Mouse (Mus musculus) liver, embryonic 16.5 days (tissue): ENCODE data around the gene Rbfox3. TPM values are rescaled to one million over a fixed set of nuclear protein-coding genes. Genes with fewer than 3 reads are reported as not detected.

Experiments
- ATAC-seq: fragments of 200-750 bp; cut with Nextera tagmentation; 2 replicates; pipeline ENCODE4 v1.8.0; 2017; ENCODE audit warnings: low read depth, mild to moderate bottlenecking, moderate number of reproducible peaks, moderate library complexity
- H3K27ac ChIP-seq: fragments of 300-500 bp; sonication (generic); 2 replicates; pipeline ENCODE4 v1.5.1; 2014; ENCODE audit warnings: mild to moderate bottlenecking, low read length
- H3K27me3 ChIP-seq: fragments of 300-500 bp; sonication (generic); 2 replicates; pipeline ENCODE4 v1.6.1; 2014; ENCODE audit warnings: low read depth, low read length, mixed read lengths; ENCODE audit not compliant: control insufficient read depth, insufficient read depth
- H3K36me3 ChIP-seq: fragments of 300-500 bp; sonication (generic); 2 replicates; pipeline ENCODE4 v1.6.1; 2014; ENCODE audit warnings: mild to moderate bottlenecking; ENCODE audit not compliant: control insufficient read depth, insufficient read depth
- H3K4me1 ChIP-seq: fragments of 300-500 bp; sonication (generic); 2 replicates; pipeline ENCODE4 v1.6.1; 2014; ENCODE audit warnings: low read depth, low read length, mixed read lengths; ENCODE audit not compliant: control insufficient read depth
- H3K4me2 ChIP-seq: fragments of 300-500 bp; sonication (generic); 2 replicates; pipeline ENCODE4 v1.6.1; 2014; ENCODE audit warnings: low read depth, low read length, mixed read lengths
- H3K4me3 ChIP-seq: fragments of 300-500 bp; sonication (generic); 2 replicates; pipeline ENCODE4 v1.5.1; 2014; ENCODE audit warnings: low read depth, mild to moderate bottlenecking, low read length
- H3K9ac ChIP-seq: fragments of 300-500 bp; sonication (generic); 2 replicates; pipeline ENCODE4 v1.6.1; 2014; ENCODE audit warnings: low read depth, low read length
- H3K9me3 ChIP-seq: fragments of 300-500 bp; sonication (generic); replicated peaks from 2 replicates; pipeline ENCODE4 v1.6.1; 2016; ENCODE audit warnings: low read length; ENCODE audit not compliant: control insufficient read depth
- WGBS: fragments of 180-500 bp; shearing (Covaris S2); extraction: QIAGEN DNeasy Blood & Tissue Kit; methylation state at CpG from one replicate; pipeline ENCODE4 v1.1.7; 2014; ENCODE audit not compliant: insufficient replicate concordance; 5-methylcytosine and 5-hydroxymethylcytosine counted together
- polyA plus RNA-seq: library from polyadenylated mRNA; unstranded; fragments of >200 nt; fragmentation: Nextera tagmentation; extraction: Ambion mirVana; gene quantifications from 2 replicates; pipeline ENCODE4 v1.2.1, GENCODE M21; 2015

Gene Rbfox3
- polyA plus RNA-seq, 1 experiment from 2014 or later: 0.40 TPM

DNA sequence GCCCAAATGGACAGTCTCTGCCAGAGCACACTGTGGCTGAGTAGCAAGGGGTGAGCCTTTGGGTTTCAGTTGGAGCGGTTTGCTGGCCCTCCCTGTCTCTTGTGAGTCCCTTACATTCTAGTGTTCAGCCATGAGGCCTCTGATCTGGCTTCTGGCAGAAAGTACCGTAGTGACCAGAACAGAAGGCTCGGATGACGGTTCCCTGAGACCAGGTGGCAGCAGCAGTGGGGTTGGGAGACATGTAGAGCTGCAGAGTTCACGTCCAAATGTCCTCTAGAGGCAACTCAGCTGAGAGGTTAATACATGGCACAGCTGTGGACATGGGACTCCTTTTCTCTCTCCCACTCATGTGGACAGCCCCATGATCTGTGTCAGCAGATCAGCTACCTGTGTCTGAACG lies 404.3 kb downstream of the Rbfox3 start:
- no peak overlapping the region for H3K4me2 ChIP-seq
- H3K9me3 ChIP-seq: no peaks in the 10 kb centered on the region
- no peak for ATAC-seq
- no peaks in the 10 kb centered on the region for H3K4me1 ChIP-seq
- no peak overlapping the region for H3K4me3 ChIP-seq
- H3K27ac ChIP-seq: no peak overlapping the region
- WGBS: 67% methylated on average over 6 of the region's 6 CpGs
- no peak overlapping the region for H3K9ac ChIP-seq
- H3K36me3 ChIP-seq: no peaks in the 10 kb centered on the region
- peaks cover 20% of the 10 kb centered on the region for H3K27me3 ChIP-seq

DNA sequence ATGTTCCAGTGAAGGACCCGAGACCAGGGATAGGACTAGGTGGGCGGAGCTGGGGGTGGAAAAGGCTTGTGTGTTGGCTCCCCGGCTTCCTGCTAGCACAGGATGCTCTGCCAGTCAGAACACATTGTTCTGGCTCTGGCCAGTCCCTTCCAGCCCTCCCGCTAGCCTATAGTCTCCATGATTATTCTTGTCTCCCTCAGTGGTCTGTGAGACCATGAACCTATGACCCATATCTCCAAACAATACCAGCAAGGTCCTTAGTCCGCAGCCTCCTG lies 407.3 kb downstream of the Rbfox3 start:
- Histone ChIP-seq H3K4me1 (no peaks in the 10 kb centered on the region), H3K9me3 (no peaks in the 10 kb centered on the region), H3K27ac (no peak overlapping the region), H3K4me2 (no peak overlapping the region), H3K36me3 (no peaks in the 10 kb centered on the region), H3K4me3 (no peak overlapping the region), H3K9ac (no peak overlapping the region), H3K27me3 (peaks cover 18% of the 10 kb centered on the region)
- ATAC-seq: no peak
- WGBS: 45% methylated on average over 5 of the region's 5 CpGs

DNA sequence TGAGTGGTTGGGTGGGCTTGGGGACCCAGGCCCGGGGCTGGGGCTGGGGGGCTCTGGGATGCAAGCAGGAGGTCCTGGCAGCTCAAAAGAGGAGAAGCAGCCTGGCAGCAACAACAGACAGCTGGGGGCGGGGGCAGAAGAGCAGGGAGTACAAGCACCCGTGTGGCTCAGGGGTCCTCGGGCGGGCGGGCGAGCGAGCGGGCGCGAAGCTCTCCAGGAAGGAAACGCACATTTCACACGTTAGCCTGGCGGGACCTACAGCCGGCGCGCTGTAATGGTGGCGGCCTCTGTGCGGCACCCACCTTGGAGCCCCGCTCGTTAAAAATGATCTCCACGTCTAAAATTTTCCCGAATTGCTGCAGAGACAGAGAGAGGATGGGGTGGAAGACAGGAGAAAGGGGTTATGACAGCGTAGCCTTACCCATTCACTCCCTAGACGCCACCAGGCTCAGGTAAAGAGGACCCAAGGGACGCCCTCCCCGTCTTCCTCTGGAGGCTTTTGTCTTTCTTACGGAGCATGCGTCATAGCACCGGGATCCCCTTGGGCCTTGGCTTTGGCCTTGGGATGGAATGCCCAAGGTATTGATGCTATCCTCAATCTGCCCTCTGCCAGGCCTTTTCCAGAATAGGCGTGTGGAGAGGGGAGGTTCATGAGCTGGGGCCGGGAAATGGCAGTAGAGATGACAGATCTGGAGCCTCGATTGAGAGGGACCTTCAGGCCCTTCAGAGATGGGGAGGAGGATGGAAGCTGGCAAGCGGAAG lies 407.8 kb downstream of the Rbfox3 start:
- no peak overlapping the region for H3K9ac ChIP-seq
- H3K4me3 ChIP-seq: no peak overlapping the region
- peaks cover 18% of the 10 kb centered on the region for H3K27me3 ChIP-seq
- WGBS: 14% methylated on average over 33 of the region's 34 CpGs
- H3K36me3 ChIP-seq: no peaks in the 10 kb centered on the region
- no peak overlapping the region for H3K27ac ChIP-seq
- no peaks in the 10 kb centered on the region for H3K9me3 ChIP-seq
- no peak for ATAC-seq
- no peaks in the 10 kb centered on the region for H3K4me1 ChIP-seq
- no peak overlapping the region for H3K4me2 ChIP-seq

DNA sequence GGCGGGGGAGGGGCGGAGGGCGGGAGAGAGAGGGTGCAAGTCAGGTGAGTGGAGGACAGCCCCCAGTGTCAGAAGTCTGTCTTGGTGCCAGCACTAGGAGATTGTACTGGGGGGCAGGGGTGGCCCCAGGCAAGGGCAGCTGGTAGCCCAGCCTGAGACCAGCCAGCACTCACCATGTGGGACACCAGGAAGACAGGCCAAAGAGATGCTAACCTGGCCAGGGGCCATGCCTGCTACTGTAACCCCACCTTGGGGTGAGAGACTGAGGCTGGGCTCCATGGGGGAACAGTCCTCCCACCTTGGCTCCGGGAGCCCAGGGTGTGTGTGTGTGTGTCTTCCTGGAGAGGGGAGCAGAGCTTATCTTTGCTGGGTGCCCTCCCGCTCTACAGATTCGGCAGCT lies 408.4 kb downstream of the Rbfox3 start:
- Histone ChIP-seq H3K4me2 (no peak overlapping the region), H3K4me1 (no peaks in the 10 kb centered on the region), H3K9me3 (no peaks in the 10 kb centered on the region), H3K36me3 (no peaks in the 10 kb centered on the region), H3K4me3 (no peak overlapping the region), H3K27ac (no peak overlapping the region), H3K9ac (no peak overlapping the region), H3K27me3 (peaks cover 18% of the 10 kb centered on the region)
- no peak for ATAC-seq
- WGBS: 25% methylated on average over 6 of the region's 6 CpGs

DNA sequence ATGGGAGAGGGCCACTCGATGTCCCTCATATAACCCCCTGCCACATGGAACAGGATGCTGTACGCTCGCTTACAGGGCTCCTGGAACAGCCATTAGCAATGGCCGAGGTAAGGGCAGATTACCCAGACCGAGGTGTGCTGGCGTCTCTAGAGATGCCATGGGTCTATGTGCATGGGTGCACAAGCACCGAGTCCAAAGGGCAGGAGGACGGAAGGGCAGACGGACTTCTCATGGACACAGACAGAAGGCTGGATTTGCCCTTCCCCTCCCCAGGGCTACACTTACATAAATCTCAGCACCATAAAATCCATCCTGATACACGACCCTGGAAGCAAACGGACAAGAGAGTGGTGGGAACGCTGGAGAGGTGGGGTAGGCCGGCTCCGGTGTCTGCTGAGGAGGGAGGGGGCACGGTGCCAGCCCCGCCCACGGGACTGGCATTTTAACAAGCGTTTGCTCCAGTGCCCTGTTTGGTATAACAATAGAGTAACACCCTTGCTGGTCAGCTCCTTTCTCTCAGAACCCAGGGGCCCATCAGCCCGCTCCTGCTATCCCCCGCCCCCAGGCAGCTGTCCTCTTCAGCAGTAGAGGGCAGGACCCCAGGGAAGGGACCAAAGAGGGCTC lies 415.2 kb downstream of the Rbfox3 start:
- WGBS: 53% methylated on average over 20 of the region's 20 CpGs
- no peak overlapping the region for H3K27ac ChIP-seq

DNA sequence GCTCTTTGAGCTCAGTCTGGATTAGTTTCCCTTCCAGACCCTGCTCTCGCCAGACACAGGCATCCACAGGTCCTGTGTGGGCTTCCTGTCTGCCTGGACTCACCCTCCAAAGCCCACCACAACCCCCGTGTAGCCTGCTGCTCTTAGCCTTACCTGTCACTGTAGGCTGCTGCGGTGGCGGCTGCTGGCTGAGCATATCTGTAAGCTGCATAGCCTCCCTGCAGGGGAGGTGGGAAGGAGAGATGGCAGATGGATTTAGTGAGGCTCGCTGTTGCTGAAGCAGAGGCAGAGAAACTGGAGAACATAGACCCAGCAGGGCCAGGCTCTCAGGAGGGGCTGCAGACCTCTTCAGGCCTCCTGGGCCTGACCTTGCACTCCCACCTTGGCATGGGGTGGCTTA lies 416.3 kb downstream of the Rbfox3 start:
- ATAC-seq: no peak
- Histone ChIP-seq H3K27ac (no peak overlapping the region), H3K27me3 (no peaks in the 10 kb centered on the region), H3K9me3 (no peaks in the 10 kb centered on the region), H3K4me1 (peaks cover 5% of the 10 kb centered on the region), H3K9ac (no peak overlapping the region), H3K4me2 (no peak overlapping the region), H3K4me3 (no peak overlapping the region), H3K36me3 (no peaks in the 10 kb centered on the region)
- 39% methylated on average over 5 of the region's 5 CpGs for WGBS

More for the DNA sequence above, 415.2 kb downstream of the Rbfox3 start:
- Histone ChIP-seq H3K4me2 (no peak overlapping the region), H3K9ac (no peak overlapping the region), H3K4me1 (no peaks in the 10 kb centered on the region), H3K9me3 (no peaks in the 10 kb centered on the region), H3K27me3 (no peaks in the 10 kb centered on the region), H3K4me3 (no peak overlapping the region), H3K36me3 (no peaks in the 10 kb centered on the region)
- ATAC-seq: no peak

DNA sequence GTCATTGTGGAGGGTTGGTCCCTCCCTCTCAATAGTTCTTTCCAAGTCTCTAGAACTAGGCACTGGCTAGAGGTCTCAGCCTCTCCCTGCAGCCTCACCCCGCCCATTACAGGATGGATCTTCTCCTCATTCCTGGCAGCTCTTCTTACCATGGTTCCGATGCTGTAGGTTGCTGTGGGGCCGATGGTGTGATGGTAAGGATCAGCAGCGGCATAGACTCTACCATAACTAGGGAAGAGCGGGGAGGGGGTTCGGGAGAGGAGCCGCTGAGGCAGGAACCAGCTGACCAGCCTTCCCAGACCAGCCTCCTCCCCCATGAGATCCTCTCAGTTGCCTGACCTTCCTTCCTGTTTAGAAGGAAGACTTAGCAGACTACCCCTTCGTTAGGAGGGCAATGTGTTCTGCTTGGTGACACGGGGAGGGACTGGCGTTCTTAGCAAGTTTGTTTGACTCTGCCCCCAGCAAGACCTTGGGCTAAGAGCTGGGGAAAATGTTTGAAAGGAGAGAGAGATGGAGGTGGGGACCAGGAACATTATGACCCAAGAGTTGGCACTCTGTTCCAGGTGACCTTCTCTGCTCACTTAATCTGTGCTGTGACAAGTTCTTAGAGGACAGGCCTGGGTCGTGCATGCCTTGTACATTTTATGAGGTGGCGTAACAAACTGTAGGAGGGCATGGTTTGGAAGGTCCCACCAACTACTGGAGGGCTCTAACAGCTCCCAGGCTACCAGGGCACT lies 417.2 kb downstream of the Rbfox3 start:
- H3K9ac ChIP-seq: no peak overlapping the region
- WGBS: 48% methylated on average over 12 of the region's 12 CpGs
- no peak overlapping the region for H3K4me2 ChIP-seq
- H3K4me3 ChIP-seq: no peak overlapping the region
- H3K9me3 ChIP-seq: no peaks in the 10 kb centered on the region
- H3K36me3 ChIP-seq: no peaks in the 10 kb centered on the region
- no peak; the same call in 1 of the 2 replicates for ATAC-seq
- no peaks in the 10 kb centered on the region for H3K27me3 ChIP-seq
- peaks cover 5% of the 10 kb centered on the region for H3K4me1 ChIP-seq
- H3K27ac ChIP-seq: no peak overlapping the region

DNA sequence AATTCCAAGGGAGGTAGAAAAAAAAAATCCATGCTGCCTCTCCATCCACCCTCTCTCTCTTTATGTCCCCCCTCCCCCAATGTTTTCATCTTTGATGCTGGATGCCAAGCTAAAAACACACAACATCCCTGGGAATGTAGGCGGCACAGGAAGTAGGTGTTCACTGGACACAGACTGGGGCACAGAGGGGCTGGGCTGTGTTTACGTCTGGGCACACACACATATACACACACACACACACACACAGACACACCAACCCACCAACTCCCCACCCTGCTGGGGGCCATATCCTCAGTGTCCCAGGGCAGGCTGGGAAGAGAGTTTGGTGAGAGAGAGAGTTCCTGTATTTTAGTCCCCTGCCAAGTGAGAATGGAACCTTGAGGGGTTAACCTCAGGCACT lies 417.9 kb downstream of the Rbfox3 start:
- Histone ChIP-seq H3K36me3 (no peaks in the 10 kb centered on the region), H3K4me2 (no peak overlapping the region), H3K9me3 (no peaks in the 10 kb centered on the region), H3K4me1 (peaks cover 5% of the 10 kb centered on the region), H3K9ac (no peak overlapping the region), H3K27ac (no peak overlapping the region), H3K4me3 (no peak overlapping the region), H3K27me3 (no peaks in the 10 kb centered on the region)
- ATAC-seq: no peak
- WGBS: 63% methylated on average over 2 of the region's 2 CpGs

DNA sequence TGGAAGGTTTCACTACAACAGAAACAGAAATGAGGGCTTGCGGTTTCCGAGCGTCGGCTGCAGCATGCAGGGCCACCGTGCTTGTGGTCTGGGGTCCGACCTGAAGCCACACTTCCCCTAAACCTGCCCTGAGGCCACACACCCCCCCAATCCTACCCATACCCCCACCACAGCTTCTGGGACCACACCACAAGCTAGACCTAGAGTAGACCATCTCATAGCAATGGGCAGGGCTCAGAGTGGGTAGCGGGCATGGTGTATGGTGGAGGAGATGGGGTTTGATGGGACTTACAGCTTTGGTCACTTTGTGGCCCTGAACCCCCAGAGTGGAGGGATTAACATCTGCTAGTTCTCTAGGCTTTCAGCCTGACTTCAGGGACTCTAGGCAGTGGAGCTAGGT lies 420.2 kb downstream of the Rbfox3 start:
- H3K27me3 ChIP-seq: no peaks in the 10 kb centered on the region
- no peak overlapping the region for H3K9ac ChIP-seq
- no peak overlapping the region for H3K4me2 ChIP-seq
- H3K4me3 ChIP-seq: no peak overlapping the region
- no peaks in the 10 kb centered on the region for H3K36me3 ChIP-seq
- H3K27ac ChIP-seq: no peak overlapping the region
- peaks cover 5% of the 10 kb centered on the region for H3K4me1 ChIP-seq
- ATAC-seq: no peak
- no peaks in the 10 kb centered on the region for H3K9me3 ChIP-seq
- 61% methylated on average over 7 of the region's 7 CpGs for WGBS
